Mouse (Mus musculus) kidney, postnatal 36 days (tissue): ENCODE results near the gene 1700001O22Rik.

Experiments
- DNase-seq, 2 experiments: peaks; one replicate each; pipeline ENCODE4 v3.0.0; 2021 to 2022; ENCODE audit warnings: mixed read lengths in 2 of 2

Gene 1700001O22Rik

DNA sequence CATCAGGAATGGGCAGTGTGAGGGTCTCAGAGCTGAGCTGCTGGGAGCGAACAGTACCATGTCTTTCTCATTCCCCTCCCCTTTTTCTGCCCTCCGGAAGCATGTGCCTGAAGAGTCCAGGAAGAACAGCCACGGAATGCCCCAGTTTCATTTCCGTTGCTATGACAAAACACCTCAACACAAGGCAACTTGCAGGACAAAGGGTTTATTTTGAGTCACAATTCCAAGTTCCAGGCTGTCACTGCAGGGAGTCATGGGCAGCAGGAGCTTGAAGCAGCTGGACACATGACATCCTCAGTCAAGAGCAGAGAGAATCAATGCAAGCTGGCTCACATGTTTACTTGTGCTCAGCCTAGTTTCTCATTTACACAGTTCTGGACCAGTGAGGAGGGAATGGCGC lies 53.4 kb downstream of the 1700001O22Rik start:
- peak; percentile 41 to 74 for DNase-seq

DNA sequence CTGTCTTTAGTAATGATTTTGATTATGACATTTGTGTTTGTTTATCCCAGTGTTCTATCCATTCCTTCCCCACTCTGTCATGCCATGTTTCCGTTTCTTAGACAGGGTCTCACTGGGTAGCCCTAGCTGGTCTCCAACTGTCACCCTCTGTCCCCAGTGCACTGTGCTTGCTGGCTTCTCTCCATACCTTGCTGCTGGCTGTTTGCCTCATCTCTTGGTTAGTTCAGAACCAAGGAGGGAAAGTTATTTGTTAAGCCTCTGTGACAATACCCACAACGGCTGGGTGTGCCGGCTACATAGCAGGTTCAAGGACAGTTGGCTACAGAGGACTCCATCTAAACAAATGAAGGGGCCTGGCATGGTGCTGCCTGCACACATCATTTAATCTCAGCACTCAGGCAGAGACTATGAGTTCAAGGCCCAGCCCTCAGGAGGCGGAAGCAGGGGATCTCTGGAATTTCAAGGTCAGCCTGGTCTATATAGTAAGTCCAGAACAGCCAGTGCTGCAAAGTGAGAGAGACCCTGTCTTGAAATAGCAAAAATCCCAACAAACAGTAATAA lies 55.8 kb downstream of the 1700001O22Rik start:
- no peak for DNase-seq
